Mouse (Mus musculus) cerebellum, postnatal 25 days (tissue): Measurements from ENCODE around the gene Ablim1.

Experiments used
- DNase-seq, 2 experiments: peaks; one replicate each; pipeline ENCODE4 v3.0.0; 2021; ENCODE audit warnings: mixed read lengths in 2 of 2

The Ablim1 gene

GRCm38 (mm10) chr19:57298006-57298405 lies 16.7 kb downstream of the Ablim1 start:
- DNase-seq = no peak

- no peak for DNase-seq
Measured at GRCm38 (mm10) chr19:57297447-57297846, 17.3 kb downstream of the Ablim1 start.

GRCm38 (mm10) chr19:57296539-57296938 lies 18.2 kb downstream of the Ablim1 start:
- peak; percentile 70 to 81 for DNase-seq

- no peak for DNase-seq
Measured at GRCm38 (mm10) chr19:57295521-57295920, 19.2 kb downstream of the Ablim1 start.

GRCm38 (mm10) chr19:57294356-57294755 lies 20.4 kb downstream of the Ablim1 start:
- peak; percentile 49 to 66 for DNase-seq

GRCm38 (mm10) chr19:57293737-57294136 lies 21.0 kb downstream of the Ablim1 start:
- peak in 1 of 2 experiments; percentile 39 for DNase-seq

GRCm38 (mm10) chr19:57283310-57283709 lies 31.4 kb downstream of the Ablim1 start:
- DNase-seq = no peak

GRCm38 (mm10) chr19:57282642-57283041 lies 32.1 kb downstream of the Ablim1 start:
- DNase-seq = no peak

- no peak for DNase-seq
Measured at GRCm38 (mm10) chr19:57279666-57280065, 35.1 kb downstream of the Ablim1 start.

GRCm38 (mm10) chr19:57278263-57278662 lies 36.5 kb downstream of the Ablim1 start:
- no peak for DNase-seq

GRCm38 (mm10) chr19:57277010-57277409 lies 37.7 kb downstream of the Ablim1 start:
- DNase-seq = peak in 1 of 2 experiments; percentile 38

GRCm38 (mm10) chr19:57275166-57275953 lies 39.4 kb downstream of the Ablim1 start:
- DNase-seq = no peak

- DNase-seq = peak; percentile 41 to 60
Measured at GRCm38 (mm10) chr19:57274717-57275116, 40.0 kb downstream of the Ablim1 start.

GRCm38 (mm10) chr19:57274286-57274685 lies 40.4 kb downstream of the Ablim1 start:
- DNase-seq = peak in 1 of 2 experiments; percentile 56

- peak; percentile 67 to 79 for DNase-seq
Measured at GRCm38 (mm10) chr19:57272824-57273613, 41.7 kb downstream of the Ablim1 start.

- DNase-seq = no peak
Measured at GRCm38 (mm10) chr19:57271757-57272156, 43.0 kb downstream of the Ablim1 start.

GRCm38 (mm10) chr19:57270711-57271110 lies 44.0 kb downstream of the Ablim1 start:
- DNase-seq = no peak

GRCm38 (mm10) chr19:57269791-57270190 lies 44.9 kb downstream of the Ablim1 start:
- DNase-seq = no peak

- no peak for DNase-seq
Measured at GRCm38 (mm10) chr19:57267531-57267930, 47.2 kb downstream of the Ablim1 start.

- no peak for DNase-seq
Measured at GRCm38 (mm10) chr19:57266374-57267085, 48.2 kb downstream of the Ablim1 start.

- DNase-seq = no peak
Measured at GRCm38 (mm10) chr19:57264296-57264947, 50.3 kb downstream of the Ablim1 start.

- no peak for DNase-seq
Measured at GRCm38 (mm10) chr19:57257801-57258200, 56.9 kb downstream of the Ablim1 start.

GRCm38 (mm10) chr19:57256666-57257065 lies 58.1 kb downstream of the Ablim1 start:
- no peak for DNase-seq
